Mouse (Mus musculus): ENCODE measurements around the gene Zcrb1. TPM values are rescaled to one million over a fixed set of nuclear protein-coding genes. Genes with fewer than 3 reads are reported as not detected.

Zcrb1 gene
- polyA plus RNA-seq, 1 experiment: 28.1 TPM

DNA sequence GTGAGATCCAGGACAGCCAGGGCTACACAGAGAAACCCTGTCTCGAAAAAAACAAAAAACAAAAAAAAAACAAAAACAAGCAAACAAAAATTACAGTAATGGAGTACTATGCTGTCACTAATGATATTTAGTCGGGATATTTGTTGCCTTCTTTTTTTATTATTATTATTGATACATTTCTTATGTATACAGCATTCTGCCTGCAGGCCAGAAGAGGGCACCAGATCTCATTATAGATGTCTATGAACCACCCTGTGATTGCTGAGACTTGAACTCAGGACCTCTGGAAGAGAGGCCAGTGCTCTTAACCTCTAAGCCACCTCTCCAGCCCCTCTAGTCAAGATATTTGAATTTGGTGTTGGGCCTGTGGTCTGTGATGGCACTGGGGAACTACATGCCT lies 26.3 kb downstream of the Zcrb1 start:
- Histone ChIP-seq H3K27ac (ENCODE audit: insufficient read depth, low read depth, low read length) (no peak overlapping the region), H3K4me3 (ENCODE audit: insufficient read depth, low read depth, low read length) (no peak overlapping the region)
- TF ChIP-seq POLR2A (IDR thresholded peaks at IDR 0.05; ENCODE audit: low read depth, low read length): no peak
- no peak for TF ChIP-seq CTCF (conservative IDR thresholded peaks at IDR 0.05; ENCODE audit: insufficient read depth, insufficient read length, low read depth, low read length)

DNA sequence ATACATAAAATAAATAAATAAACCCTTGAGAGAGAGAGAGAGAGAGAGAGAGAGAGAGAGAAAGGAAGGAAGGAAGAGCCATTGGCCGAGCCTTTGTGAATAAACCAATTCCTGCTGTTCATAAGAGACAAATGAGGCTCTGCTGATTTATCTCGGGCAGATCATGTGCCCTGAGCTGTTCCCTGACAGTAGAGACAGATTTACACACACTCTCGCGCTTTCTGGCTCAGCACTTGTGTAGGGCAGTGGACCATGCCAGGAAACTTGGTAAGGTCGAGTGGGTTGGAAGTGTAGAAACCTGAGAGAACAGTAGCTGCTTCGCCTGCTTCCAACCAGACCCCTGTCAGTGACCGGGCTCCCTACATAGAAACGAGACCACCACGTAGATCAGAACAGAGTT lies 29.6 kb downstream of the Zcrb1 start:
- TF ChIP-seq CTCF (conservative IDR thresholded peaks at IDR 0.05; ENCODE audit: insufficient read depth, insufficient read length, low read depth, low read length): no peak
- TF ChIP-seq POLR2A (IDR thresholded peaks at IDR 0.05; ENCODE audit: low read depth, low read length): no peak
- H3K4me3 ChIP-seq (ENCODE audit: insufficient read depth, low read depth, low read length): no peak overlapping the region
- H3K4me1 ChIP-seq (ENCODE audit: control insufficient read depth, insufficient read depth, low read length): no peaks in the 10 kb centered on the region
- H3K27ac ChIP-seq (ENCODE audit: insufficient read depth, low read depth, low read length): no peak overlapping the region
- DNase-seq: peak; percentile 18
- no peaks in the 10 kb centered on the region for H3K27me3 ChIP-seq (replicated peaks; ENCODE audit: control insufficient read depth, insufficient read depth, low read length)
- no peaks in the 10 kb centered on the region for H3K36me3 ChIP-seq (ENCODE audit: control insufficient read depth, insufficient read depth, low read length)
- WGBS: 13% methylated on average over 9 of the region's 9 CpGs

More for the DNA sequence above, 26.3 kb downstream of the Zcrb1 start:
- Histone ChIP-seq H3K4me1 (ENCODE audit: control insufficient read depth, insufficient read depth, low read length) (no peaks in the 10 kb centered on the region), H3K27me3 (replicated peaks; ENCODE audit: control insufficient read depth, insufficient read depth, low read length) (no peaks in the 10 kb centered on the region), H3K36me3 (ENCODE audit: control insufficient read depth, insufficient read depth, low read length) (no peaks in the 10 kb centered on the region)
- WGBS: 90% methylated on average over 2 of the region's 2 CpGs
- DNase-seq: no peak

DNA sequence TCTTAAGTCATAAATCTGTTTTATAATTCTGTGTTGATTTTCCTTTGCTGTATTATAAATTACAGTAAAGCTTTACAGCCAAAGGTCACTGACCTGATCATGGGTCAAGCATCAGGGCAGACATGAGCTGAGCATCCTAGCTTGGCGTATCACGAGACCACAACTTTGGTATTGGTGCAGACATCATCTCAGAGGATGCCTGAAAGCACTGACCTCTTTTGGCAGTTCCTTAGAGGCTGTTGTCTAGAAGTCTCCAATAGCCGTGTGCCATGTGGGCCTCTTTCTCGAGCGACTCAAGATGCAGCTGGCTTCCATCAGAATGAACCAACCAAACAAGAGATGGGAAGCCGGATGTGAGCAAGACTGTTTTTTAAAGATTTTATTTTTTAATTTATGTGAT lies 32.6 kb downstream of the Zcrb1 start:
- Histone ChIP-seq H3K27me3 (replicated peaks; ENCODE audit: control insufficient read depth, insufficient read depth, low read length) (no peaks in the 10 kb centered on the region), H3K4me1 (ENCODE audit: control insufficient read depth, insufficient read depth, low read length) (no peaks in the 10 kb centered on the region), H3K4me3 (ENCODE audit: insufficient read depth, low read depth, low read length) (no peak overlapping the region), H3K36me3 (ENCODE audit: control insufficient read depth, insufficient read depth, low read length) (no peaks in the 10 kb centered on the region), H3K27ac (ENCODE audit: insufficient read depth, low read depth, low read length) (no peak overlapping the region)
- 72% methylated on average over 6 of the region's 6 CpGs for WGBS
- TF ChIP-seq CTCF (conservative IDR thresholded peaks at IDR 0.05; ENCODE audit: insufficient read depth, insufficient read length, low read depth, low read length) (no peak), POLR2A (IDR thresholded peaks at IDR 0.05; ENCODE audit: low read depth, low read length) (no peak)
- no peak for DNase-seq

DNA sequence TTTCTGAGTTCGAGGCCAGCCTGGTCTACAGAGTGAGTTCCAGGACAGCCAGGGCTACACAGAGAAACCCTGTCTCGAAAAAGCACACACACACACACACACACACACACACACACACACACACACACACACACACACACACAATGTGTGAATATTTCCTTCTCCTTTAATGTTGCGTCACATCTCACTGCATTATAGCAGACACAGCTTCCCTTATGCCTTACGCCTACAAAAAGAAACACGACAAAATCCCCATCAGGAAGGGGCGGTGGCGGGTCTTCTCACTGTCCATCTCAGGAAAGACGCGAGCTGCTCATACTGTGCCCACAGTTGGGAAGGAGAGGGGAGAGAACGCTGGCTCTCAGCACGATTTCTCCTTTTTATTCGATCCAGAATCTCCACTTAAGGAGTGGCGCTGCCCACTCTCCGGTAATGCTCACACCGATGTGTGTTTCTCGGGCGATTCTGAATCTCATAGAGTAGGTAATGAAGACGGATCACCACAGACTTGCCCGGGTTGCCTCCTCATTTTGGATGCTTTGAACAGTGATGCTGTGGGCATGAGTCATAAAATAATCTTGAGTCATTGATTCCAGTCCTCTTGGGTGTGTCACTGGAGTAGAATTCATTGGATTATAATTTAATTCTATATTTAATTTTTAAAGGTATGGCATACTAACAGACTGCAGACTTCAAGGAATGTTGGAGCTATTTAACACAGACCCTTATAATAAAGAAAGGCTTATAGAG lies 39.6 kb downstream of the Zcrb1 start:
- no peak overlapping the region for H3K27ac ChIP-seq (ENCODE audit: insufficient read depth, low read depth, low read length)

DNA sequence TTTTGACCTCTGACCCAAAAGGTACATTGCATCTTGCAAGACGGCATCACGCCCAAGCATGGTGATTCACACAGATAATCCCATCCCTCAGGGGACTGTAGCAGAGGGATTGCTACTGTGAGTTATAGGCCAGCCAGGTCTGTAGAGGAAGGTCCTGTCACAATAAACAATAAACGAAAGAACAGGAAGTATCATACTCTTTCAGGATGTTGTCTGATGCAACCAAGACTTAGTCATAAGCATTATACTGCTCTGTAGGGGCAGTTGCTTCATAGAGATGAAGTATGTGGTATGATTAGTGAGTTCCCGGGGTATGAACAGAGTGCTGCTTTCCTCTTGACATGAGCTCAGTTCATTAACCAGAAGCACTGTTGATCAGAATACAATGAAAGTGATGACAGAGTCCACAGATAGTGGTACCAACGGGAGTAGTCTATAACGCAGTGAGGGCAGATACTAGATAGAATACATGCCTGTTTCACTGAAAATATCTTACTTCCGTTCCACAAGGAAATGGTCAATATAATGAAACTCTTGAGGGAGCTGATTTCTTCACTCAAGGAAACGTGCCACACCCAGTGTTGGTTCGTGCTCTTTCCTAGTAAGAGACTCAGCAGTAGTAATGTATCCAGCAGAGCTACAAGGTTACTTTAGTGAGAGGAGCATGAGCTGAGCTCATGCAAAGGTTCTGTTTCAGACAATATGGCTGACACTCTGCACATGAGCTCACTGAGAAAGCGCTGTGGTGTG lies 57.3 kb downstream of the Zcrb1 start:
- H3K4me3 ChIP-seq (ENCODE audit: insufficient read depth, low read depth, low read length): no peak overlapping the region
- WGBS: 79% methylated on average over 10 of the region's 10 CpGs
- no peak for DNase-seq
- H3K36me3 ChIP-seq (ENCODE audit: control insufficient read depth, insufficient read depth, low read length): no peaks in the 10 kb centered on the region
- no peak overlapping the region for H3K27ac ChIP-seq (ENCODE audit: insufficient read depth, low read depth, low read length)
- H3K27me3 ChIP-seq (replicated peaks; ENCODE audit: control insufficient read depth, insufficient read depth, low read length): no peaks in the 10 kb centered on the region
- TF ChIP-seq POLR2A (IDR thresholded peaks at IDR 0.05; ENCODE audit: low read depth, low read length): no peak
- no peak for TF ChIP-seq CTCF (conservative IDR thresholded peaks at IDR 0.05; ENCODE audit: insufficient read depth, insufficient read length, low read depth, low read length)
- H3K4me1 ChIP-seq (ENCODE audit: control insufficient read depth, insufficient read depth, low read length): no peaks in the 10 kb centered on the region

More for the DNA sequence above, 39.6 kb downstream of the Zcrb1 start:
- WGBS: 86% methylated on average over 19 of the region's 19 CpGs
- no peak for DNase-seq
- Histone ChIP-seq H3K27me3 (replicated peaks; ENCODE audit: control insufficient read depth, insufficient read depth, low read length) (no peaks in the 10 kb centered on the region), H3K4me1 (ENCODE audit: control insufficient read depth, insufficient read depth, low read length) (no peaks in the 10 kb centered on the region), H3K4me3 (ENCODE audit: insufficient read depth, low read depth, low read length) (no peak overlapping the region), H3K36me3 (ENCODE audit: control insufficient read depth, insufficient read depth, low read length) (no peaks in the 10 kb centered on the region)
- TF ChIP-seq CTCF (conservative IDR thresholded peaks at IDR 0.05; ENCODE audit: insufficient read depth, insufficient read length, low read depth, low read length) (no peak), POLR2A (IDR thresholded peaks at IDR 0.05; ENCODE audit: low read depth, low read length) (no peak)

DNA sequence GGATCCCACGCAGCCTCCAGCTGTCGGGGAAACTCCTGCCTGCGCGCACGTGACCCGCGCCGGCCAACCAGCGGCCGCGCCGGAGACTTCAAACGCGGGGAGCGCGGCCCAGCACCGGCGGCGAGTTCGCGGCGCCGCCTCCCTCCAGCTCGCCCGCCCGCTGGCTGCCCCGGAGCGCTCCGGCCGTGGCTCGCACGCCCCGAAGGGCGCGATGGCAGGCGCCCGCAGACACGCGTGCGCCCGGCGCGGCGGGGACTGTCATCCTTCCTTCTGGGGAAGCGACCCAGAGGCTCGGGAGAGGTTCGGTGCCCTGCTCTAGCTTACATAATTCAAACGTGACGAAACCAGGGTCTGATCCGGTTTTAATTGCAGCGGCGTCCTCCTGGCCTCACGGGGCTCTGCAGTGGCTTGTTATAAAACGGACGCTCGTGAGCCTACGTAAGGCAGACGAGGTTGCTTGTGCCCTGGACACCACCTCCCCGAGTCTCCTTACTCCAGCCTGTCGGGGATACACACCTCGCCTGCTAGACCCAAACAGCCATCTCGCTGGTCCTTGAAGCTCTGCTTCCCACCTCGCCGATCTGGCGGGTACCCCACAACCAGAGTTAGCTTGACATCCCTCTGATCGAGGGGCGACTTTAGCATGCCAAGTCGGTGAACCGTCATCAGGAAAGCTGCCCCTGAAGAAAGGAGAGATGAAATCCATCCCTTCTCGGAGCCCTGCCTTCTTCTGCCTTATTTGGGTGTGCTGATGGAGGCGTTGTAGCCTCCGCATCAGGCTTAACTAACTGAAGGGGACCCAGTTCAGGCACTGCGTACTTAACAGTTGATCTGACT lies 61.0 kb downstream of the Zcrb1 start, which contains the start of gene Yaf2:
Gene Yaf2, minus strand, starts transcription at position 11 of the 837 bp plus-strand sequence.
- DNase-seq: peak; percentile 91
- Histone ChIP-seq H3K36me3 (ENCODE audit: control insufficient read depth, insufficient read depth, low read length) (no peaks in the 10 kb centered on the region), H3K4me3 (ENCODE audit: insufficient read depth, low read depth, low read length) (peak within 1 kb of the TSS; percentile 68), H3K27ac (ENCODE audit: insufficient read depth, low read depth, low read length) (peak within 1 kb of the TSS; percentile 36; the same call in 1 of the 2 replicates), H3K4me1 (ENCODE audit: control insufficient read depth, insufficient read depth, low read length) (0 out of 2 replicates have a peak, but pooled peaks cover 3% of the 10 kb centered on the region), H3K27me3 (replicated peaks; ENCODE audit: control insufficient read depth, insufficient read depth, low read length) (no peaks in the 10 kb centered on the region)
- no peak for TF ChIP-seq POLR2A (IDR thresholded peaks at IDR 0.05; ENCODE audit: low read depth, low read length)
- no peak for TF ChIP-seq CTCF (conservative IDR thresholded peaks at IDR 0.05; ENCODE audit: insufficient read depth, insufficient read length, low read depth, low read length)
- WGBS: under 1% methylated on average over 73 of the region's 73 CpGs

All from kidney, adult 2 months (tissue).